In the genomic region with DNA sequence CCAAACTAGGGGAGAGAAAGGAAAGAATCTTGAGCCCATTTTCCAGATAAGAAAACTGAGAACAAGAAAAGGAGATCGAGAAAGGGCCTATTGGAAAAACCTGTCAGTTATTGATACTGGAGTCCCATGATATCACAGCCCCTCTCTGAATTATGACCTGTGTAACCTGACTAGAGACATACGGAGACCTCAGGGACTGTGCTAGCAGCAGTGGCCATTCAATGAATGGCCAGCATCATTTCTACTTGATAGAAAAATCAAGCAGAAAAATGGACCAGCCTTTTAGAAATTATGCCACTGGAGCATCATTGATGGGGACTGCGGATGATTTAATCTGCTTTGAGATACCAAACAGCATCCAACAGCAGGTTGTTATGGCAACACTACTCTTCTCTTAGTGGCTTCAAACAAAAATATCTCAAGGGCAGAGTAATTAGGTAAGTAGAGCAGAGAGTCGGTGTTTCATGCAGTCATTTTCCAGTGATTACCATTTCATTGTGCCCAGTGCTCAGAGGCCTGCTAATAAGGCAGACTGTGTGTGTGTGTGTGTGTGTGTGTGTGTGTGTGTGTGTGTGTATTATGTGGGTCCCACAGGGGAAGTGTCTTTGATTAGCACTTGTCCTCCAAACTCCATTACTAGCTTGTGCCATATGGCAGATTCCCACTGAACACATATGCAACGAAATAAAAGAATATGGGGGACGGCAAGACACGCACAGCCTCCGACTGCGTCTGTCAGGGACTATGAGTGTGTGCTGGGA, we compare ENCODE assay signal across 15 mouse cellular contexts. TPM values are rescaled to one million over a fixed set of nuclear protein-coding genes. Genes with fewer than 3 reads are reported as not detected.
DNase-seq lines count a peak whose midpoint lies in the region; ATAC-seq lines count a peak whose summit lies in the region.
"Had no signal": no experiment of that assay in that cellular context is flagged by ENCODE, and none has a peak within 500 bp of the region (broad histone marks: within the 10 kb centered on the region; RNA-seq: fewer than 3 reads in every experiment).

No protein-coding gene starts in this region.

- H3K27ac ChIP-seq in embryonic facial prominence, embryonic 14.5 days (replicated peaks; ENCODE audit: low read depth, low read length), result no peak overlapping the region
- H3K27ac ChIP-seq in embryonic facial prominence, embryonic 10.5 days (replicated peaks), result no peak overlapping the region
- peak overlapping the region; percentile 39 for H3K27ac ChIP-seq in forebrain, embryonic 12.5 days
- peak overlapping the region; percentile 68 for H3K27ac ChIP-seq in midbrain, embryonic 15.5 days
- H3K27ac ChIP-seq in limb, embryonic 10.5 days, result no peak overlapping the region
- H3K27ac ChIP-seq: limb, embryonic 12.5 days had no signal

- DNase-seq in embryonic facial prominence, embryonic 14.5 days (ENCODE audit: low spot score), result no peak
- DNase-seq in embryonic facial prominence, embryonic 10.5 days (ENCODE audit: low spot score), result no peak
- peak; percentile 46 for DNase-seq in layer of hippocampus, adult 11-12 months (ENCODE audit: low spot score)
- DNase-seq in limb, embryonic 10.5 days (ENCODE audit: low spot score), result no peak
- no peak for DNase-seq in urinary bladder, postnatal 10 days (ENCODE audit: low spot score)
- DNase-seq in thymus, postnatal 0 days (ENCODE audit: low spot score), result no peak
- DNase-seq: adrenal gland, adult 8-10 months; cerebellum, adult 9-10 months; gastrocnemius, postnatal 25 days; heart, postnatal 10 days; lung, postnatal 36 days; thymus, postnatal 4 days had no signal

- H3K4me3 ChIP-seq in embryonic facial prominence, embryonic 14.5 days (ENCODE audit: low read depth, low read length), result no peak overlapping the region
- no peak overlapping the region for H3K4me3 ChIP-seq in embryonic facial prominence, embryonic 10.5 days
- H3K4me3 ChIP-seq in forebrain, embryonic 12.5 days (replicated peaks), result no peak overlapping the region
- no peak overlapping the region for H3K4me3 ChIP-seq in midbrain, embryonic 15.5 days
- no peak overlapping the region for H3K4me3 ChIP-seq in limb, embryonic 10.5 days
- H3K4me3 ChIP-seq: limb, embryonic 12.5 days had no signal

- H3K4me1 ChIP-seq in embryonic facial prominence, embryonic 14.5 days (ENCODE audit: control insufficient read depth, insufficient read depth, low read length), result no peaks in the 10 kb centered on the region
- no peaks in the 10 kb centered on the region for H3K4me1 ChIP-seq in embryonic facial prominence, embryonic 10.5 days
- no peaks in the 10 kb centered on the region for H3K4me1 ChIP-seq in forebrain, embryonic 12.5 days
- H3K4me1 ChIP-seq in midbrain, embryonic 15.5 days, result peaks cover 10% of the 10 kb centered on the region; the same call in 1 of the 2 replicates
- H3K4me1 ChIP-seq in limb, embryonic 10.5 days, result no peaks in the 10 kb centered on the region
- H3K4me1 ChIP-seq: limb, embryonic 12.5 days had no signal

- 84% methylated on average over 9 of the region's 9 CpGs for WGBS in embryonic facial prominence, embryonic 14.5 days
- 87% methylated on average over 9 of the region's 9 CpGs for WGBS in embryonic facial prominence, embryonic 10.5 days
- 68% methylated on average over 9 of the region's 9 CpGs for WGBS in forebrain, embryonic 12.5 days
- WGBS in midbrain, embryonic 15.5 days, result 56% methylated on average over 9 of the region's 9 CpGs
- WGBS in limb, embryonic 10.5 days, result 92% methylated on average over 9 of the region's 9 CpGs

- no peak overlapping the region for H3K9ac ChIP-seq in embryonic facial prominence, embryonic 14.5 days (ENCODE audit: low read depth, low read length)
- H3K9ac ChIP-seq in forebrain, embryonic 12.5 days, result no peak overlapping the region
- H3K9ac ChIP-seq in midbrain, embryonic 15.5 days, result no peak overlapping the region
- H3K9ac ChIP-seq: limb, embryonic 12.5 days had no signal

- no peaks in the 10 kb centered on the region for H3K9me3 ChIP-seq in embryonic facial prominence, embryonic 14.5 days (ENCODE audit: control insufficient read depth, low read length)
- no peaks in the 10 kb centered on the region for H3K9me3 ChIP-seq in embryonic facial prominence, embryonic 10.5 days
- H3K9me3 ChIP-seq in forebrain, embryonic 12.5 days, result no peaks in the 10 kb centered on the region
- H3K9me3 ChIP-seq in midbrain, embryonic 15.5 days, result no peaks in the 10 kb centered on the region
- H3K9me3 ChIP-seq in limb, embryonic 10.5 days (replicated peaks), result no peaks in the 10 kb centered on the region
- H3K9me3 ChIP-seq: limb, embryonic 12.5 days had no signal

- H3K27me3 ChIP-seq in embryonic facial prominence, embryonic 14.5 days (replicated peaks; ENCODE audit: control insufficient read depth, insufficient read depth, low read length), result no peaks in the 10 kb centered on the region
- H3K27me3 ChIP-seq in embryonic facial prominence, embryonic 10.5 days (replicated peaks; ENCODE audit: low read depth, poor library complexity, severe bottlenecking), result no peaks in the 10 kb centered on the region
- H3K27me3 ChIP-seq in forebrain, embryonic 12.5 days, result no peaks in the 10 kb centered on the region
- no peaks in the 10 kb centered on the region for H3K27me3 ChIP-seq in midbrain, embryonic 15.5 days (replicated peaks)
- H3K27me3 ChIP-seq in limb, embryonic 10.5 days (ENCODE audit: low read depth, poor library complexity, severe bottlenecking), result no peaks in the 10 kb centered on the region
- H3K27me3 ChIP-seq: limb, embryonic 12.5 days had no signal

- H3K36me3 ChIP-seq in embryonic facial prominence, embryonic 14.5 days (ENCODE audit: control insufficient read depth, insufficient read depth, low read length), result no peaks in the 10 kb centered on the region
- no peaks in the 10 kb centered on the region for H3K36me3 ChIP-seq in embryonic facial prominence, embryonic 10.5 days (replicated peaks)
- no peaks in the 10 kb centered on the region for H3K36me3 ChIP-seq in forebrain, embryonic 12.5 days (replicated peaks)
- H3K36me3 ChIP-seq in midbrain, embryonic 15.5 days (replicated peaks), result no peaks in the 10 kb centered on the region
- no peaks in the 10 kb centered on the region for H3K36me3 ChIP-seq in limb, embryonic 10.5 days
- H3K36me3 ChIP-seq: limb, embryonic 12.5 days had no signal

- H3K4me2 ChIP-seq in embryonic facial prominence, embryonic 14.5 days (ENCODE audit: low read depth, low read length), result no peak overlapping the region
- H3K4me2 ChIP-seq in forebrain, embryonic 12.5 days, result no peak overlapping the region
- no peak overlapping the region for H3K4me2 ChIP-seq in midbrain, embryonic 15.5 days
- H3K4me2 ChIP-seq: limb, embryonic 12.5 days had no signal

- 0 out of 2 replicates have a peak, but pooled peaks have one; percentile 50 for ATAC-seq in embryonic facial prominence, embryonic 14.5 days (ENCODE audit: low read depth)
- peak; percentile 90 for ATAC-seq in forebrain, embryonic 12.5 days (ENCODE audit: low FRiP score)
- ATAC-seq in midbrain, embryonic 15.5 days (replicated peaks), result peak; percentile 92

RNA-seq across cellular contexts. Expression of a gene that starts 16.6 kb away (rescaled TPM):
- 18.1 and 18.5 TPM in 2 replicates for polyA plus RNA-seq in embryonic facial prominence, embryonic 14.5 days (2014; fragmentation: Nextera tagmentation; extraction: Ambion mirVana)
- polyA plus RNA-seq in embryonic facial prominence, embryonic 10.5 days (2016; fragmentation: Nextera tagmentation; extraction: Ambion mirVana), result 9.2 and 10.4 TPM in 2 replicates
- polyA plus RNA-seq in forebrain, embryonic 12.5 days (2016; fragmentation: Nextera tagmentation; extraction: Ambion mirVana), result 13.9 and 14.5 TPM in 2 replicates
- 50.1 and 60.4 TPM in 2 replicates for polyA plus RNA-seq in midbrain, embryonic 15.5 days (2015; fragmentation: Nextera tagmentation; extraction: Ambion mirVana)
- polyA plus RNA-seq in limb, embryonic 10.5 days (2016; fragmentation: Nextera tagmentation; extraction: Ambion mirVana), result 0.05 and 0.11 TPM in 2 replicates
- 4.0 and 4.8 TPM in 2 replicates for polyA plus RNA-seq in thymus, postnatal 0 days (2015; fragmentation: Nextera tagmentation; extraction: Ambion mirVana)

Comparison
In these comparisons a context has a peak if more than half of its experiments do, and no peak if none do; other contexts are left out.
1. H3K27ac ChIP-seq: peak in forebrain, embryonic 12.5 days (single experiment) and midbrain, embryonic 15.5 days (single experiment); none in embryonic facial prominence, embryonic 14.5 days (single experiment), embryonic facial prominence, embryonic 10.5 days (single experiment) and limb, embryonic 10.5 days (single experiment).
2. Peak in every context shown above with its lines, with median percentiles within 50 percentile points of each other: ATAC-seq.